Mouse (Mus musculus) 3134 (cell line): ENCODE measurements around the gene Lix1l.

Experiments
- DNase-seq: peaks from one replicate; pipeline ENCODE4 v3.0.0-alpha.2; 2011; ENCODE audit warnings: low spot score; ENCODE audit not compliant: insufficient read length; ENCODE audit errors: extremely low read depth

Lix1l gene

DNA sequence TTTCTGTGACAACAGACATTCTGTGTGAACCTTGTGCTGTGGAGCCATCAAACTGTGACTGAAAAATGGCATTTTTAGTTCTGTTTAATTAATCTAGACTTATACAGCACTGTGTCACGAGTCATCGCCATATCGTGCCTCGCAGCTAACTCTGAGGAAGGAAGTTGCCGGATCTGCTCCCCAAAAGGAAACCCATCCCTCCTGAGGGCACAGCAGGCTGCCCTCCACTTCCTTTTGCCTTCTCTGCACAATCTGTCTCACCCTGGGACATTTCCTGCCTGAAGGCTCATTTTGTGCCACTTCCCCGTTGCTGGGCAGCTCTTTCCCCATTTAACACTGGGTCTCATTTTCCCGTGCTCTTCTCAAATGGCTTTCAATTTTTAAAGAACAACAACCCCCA lies 36.3 kb upstream of the Lix1l start:
- DNase-seq, result no peak

DNA sequence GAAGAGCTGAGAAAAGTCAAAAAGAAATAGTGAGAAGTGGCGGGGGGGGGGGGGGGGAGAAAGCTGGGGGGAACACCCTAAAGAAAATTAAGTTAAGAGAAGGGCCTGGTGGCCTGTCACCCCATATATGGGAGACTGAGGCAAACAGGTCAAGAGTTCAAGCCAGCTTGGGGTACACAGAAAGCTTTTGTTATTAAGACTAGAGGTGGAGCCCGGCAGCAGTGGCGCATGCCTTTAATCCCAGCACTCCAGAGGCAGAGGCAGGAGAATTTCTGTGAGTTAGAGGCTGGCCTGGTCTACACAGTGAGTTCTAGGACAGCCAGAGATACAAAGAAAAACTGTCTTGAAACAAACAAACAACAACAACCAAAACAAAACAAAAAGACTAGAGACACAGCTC lies 35.8 kb upstream of the Lix1l start:
- no peak for DNase-seq

DNA sequence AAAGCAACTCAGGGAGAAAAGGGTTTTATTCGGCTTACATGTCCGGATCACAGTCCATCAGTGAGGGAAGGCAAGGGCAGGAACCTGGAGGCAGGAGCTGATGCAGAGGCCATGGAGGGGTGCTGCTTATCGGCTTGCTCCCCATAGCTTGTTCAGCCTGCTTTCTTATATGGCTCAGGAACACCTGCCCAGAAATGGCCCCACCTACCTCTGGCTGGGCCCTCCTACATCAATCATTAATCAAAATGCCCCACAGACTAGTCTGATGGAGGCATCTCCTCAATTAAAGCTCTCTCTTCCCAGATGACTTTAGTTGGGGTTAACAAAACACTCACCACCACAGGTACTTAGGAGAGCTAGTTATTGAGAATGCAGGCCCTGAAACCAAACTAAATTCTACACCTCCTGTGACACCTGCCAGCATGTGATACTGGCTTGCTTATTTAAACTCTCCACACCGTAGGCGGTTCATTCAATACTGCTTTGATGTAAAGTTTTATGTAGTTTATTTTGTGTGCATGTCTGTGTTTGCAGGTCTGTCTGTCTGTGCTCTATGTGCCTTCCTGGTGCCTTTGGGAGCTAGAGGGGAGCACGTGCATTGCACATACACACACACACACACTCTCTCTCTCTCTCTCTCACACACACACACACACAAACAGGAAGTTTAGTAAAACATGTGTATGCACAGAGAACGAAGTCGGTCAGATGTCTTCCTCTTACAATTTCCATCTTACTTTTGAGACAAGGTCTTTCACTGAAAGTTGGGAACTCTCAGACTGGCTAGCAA lies 34.1 kb upstream of the Lix1l start:
- no peak for DNase-seq

DNA sequence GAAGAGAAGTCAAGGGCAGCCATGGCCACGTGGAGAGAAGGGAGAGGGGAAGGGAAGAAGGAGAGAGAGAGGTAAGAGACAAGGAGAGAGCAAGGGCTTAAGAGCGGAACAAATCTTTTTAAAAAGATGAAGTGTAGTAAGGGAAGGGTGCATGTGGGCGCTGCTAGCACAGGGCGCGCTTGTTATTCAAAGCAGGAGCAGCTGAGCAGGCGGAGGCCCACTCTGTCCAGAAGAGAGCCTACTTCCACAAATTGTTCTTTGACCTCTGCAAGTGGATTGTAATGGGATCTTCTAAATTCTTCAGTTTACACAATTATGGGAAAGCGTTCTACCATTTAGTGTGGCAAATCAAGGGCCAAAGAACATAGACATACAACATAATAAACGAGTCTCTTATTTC lies 32.3 kb upstream of the Lix1l start:
- DNase-seq, result no peak

DNA sequence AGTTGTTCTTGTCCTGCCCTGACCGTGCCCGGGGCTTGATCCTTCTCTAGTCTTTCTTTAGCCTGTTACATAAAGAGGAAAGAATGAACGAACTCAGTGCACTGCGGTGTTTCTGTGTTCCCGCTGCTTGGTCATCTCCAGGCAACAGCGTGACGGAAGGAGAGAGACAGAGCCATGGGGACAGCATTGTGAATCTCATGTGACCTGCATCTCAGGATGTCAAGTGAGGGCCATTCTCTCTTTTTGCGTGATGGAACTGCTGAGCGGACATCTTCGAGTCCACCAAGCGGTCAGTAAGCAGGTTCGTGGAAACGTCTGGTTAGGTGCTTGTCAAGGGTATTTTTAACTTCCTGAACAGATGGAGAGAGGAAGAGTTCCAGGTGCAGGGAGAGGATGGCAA lies 31.4 kb upstream of the Lix1l start:
- no peak for DNase-seq

DNA sequence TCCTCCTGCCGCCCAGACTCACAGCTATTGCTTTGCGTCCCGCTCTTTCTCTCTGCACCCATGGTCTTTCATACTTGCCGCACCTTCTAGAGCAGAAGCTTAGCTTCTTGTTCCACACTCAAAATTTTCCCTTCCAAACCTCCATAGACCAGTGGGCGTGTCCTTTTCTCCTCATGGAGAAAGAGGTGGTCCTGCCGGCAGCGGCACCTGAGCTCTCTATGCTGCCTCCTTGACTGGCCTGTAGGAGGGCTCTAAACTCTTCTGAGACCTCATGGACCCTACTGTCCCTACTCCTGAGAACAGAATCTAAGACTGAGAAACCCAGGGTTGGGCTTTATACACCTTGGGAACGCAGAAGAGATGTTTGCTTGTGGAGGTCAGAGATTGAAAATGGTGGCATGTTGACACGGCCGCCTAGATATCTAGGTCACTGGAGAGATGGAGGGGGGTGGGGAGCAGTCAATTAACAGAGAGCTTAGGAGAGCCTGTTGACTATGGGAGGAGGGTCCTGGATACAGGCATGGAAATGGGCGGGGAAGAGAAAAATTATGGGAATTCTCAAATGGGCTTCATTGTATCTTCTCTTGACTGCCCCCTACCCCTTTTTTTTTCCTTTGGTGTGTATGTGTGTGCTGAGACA lies 30.9 kb upstream of the Lix1l start:
- no peak for DNase-seq

DNA sequence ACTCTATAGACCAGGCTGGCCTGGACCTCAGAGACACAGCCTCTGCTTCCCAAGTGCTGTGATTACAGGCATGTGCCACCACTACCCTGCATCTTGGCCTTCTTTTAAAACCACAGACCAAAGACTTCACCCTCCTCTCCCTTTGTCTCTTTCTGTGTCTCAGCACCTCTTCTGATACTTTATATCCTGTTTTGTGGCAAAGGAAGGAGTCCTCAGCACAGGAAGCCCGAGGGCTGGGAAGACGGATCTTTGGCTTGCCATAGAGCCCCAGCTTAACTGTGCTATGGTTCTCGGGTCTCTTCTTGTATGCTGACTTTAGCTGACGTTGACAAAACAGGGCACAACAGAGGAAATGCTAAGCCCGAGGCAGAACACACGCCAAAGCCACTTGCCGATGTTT lies 30.3 kb upstream of the Lix1l start:
- no peak for DNase-seq

DNA sequence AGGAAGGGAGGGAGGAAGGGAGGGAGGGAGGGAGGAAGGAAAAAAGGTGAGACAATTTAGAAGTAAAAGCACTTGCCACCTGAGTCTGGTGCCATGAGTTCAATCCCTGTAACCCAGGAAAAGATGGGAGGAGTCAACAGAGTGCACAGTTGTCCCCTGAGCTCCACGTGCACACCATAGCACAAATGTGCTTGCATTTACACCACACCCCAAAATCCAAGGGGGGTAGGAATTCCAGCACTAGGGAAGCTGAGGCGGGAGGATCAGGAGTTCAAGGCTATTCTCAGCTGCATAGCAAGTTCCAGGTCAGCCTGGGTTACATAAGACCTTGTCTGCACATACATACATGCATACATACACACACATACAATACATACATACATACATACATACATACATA lies 29.6 kb upstream of the Lix1l start:
- DNase-seq, result no peak

DNA sequence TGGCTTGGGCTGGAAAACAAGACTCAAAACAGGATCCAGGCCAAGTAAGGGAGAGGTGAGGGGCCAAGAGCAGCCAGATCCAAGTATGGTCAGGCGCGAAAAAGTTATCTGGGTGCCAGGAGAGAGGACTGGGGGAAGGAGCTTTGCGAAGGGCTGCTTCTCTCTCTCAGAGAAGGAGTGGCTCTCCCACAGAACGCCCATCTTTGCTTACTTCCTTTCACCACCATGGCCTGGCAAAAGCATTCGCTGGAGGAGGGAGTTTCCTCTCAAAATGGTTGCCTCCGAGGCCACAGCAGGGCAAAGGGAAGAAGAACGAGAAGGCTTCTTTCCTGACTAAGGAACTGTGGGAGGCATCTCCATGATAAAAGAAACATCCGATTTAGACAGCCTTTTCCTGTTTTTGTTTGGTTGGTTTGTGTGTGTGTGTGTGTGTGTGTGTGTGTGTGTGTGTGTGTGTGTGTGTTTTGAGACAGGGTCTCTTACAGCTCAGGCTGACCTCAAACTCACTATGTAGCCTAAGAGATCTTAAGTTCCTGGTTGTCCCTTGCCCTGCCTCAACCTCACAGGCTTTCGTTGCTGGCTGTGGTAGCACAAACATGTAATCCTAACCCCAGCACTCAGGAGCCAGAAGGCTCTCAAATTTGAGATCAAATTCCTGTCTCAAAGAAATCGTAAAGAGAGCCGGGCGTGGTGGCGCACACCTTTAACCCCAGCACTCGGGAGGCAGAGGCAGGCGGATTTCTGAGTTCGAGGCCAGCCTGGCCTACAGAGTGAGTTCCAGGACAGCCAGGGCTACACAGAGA lies 28.9 kb upstream of the Lix1l start:
- DNase-seq, result no peak

DNA sequence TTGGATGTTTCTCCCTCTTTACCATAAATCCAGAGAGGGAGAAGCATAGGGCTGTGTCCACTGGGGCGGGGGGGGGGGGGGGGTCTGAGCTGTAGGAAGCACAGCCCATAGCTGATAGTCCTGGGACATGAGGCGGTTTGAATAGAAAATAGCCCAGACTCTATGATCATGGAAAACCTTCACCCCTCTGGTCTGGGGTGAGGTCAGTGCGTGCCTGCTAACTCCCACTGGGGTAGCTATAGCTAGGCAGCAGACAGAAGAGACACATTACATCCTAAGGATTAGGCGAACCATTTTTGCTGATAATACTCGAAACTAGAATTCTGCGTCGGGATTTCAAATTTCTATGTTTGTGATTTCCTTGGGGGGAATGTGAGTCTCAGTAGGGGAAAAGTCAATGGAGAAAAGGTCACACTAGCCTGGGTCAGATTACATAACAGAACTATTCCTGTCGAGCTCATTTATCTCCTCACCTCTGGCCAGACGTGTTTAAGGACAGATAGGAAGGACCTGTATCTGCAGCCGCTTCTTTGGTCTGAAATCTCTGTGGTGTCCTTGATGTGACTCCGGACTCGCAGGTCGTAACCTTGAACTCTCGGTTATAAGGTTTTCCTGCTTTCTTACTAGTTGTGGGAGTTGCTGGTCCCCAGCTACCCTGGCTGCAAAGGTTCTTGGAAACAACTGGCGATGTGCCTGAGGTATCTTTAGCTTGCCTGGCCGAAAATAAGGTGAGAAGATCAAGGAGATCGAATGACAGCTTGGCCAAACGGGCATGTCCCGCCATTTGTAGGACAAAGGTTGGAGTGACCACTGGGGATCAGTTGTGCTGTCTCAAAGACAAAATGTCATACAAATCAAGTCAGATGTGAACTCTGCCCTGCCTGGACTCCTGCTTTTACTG lies 27.1 kb upstream of the Lix1l start:
- DNase-seq, result no peak

DNA sequence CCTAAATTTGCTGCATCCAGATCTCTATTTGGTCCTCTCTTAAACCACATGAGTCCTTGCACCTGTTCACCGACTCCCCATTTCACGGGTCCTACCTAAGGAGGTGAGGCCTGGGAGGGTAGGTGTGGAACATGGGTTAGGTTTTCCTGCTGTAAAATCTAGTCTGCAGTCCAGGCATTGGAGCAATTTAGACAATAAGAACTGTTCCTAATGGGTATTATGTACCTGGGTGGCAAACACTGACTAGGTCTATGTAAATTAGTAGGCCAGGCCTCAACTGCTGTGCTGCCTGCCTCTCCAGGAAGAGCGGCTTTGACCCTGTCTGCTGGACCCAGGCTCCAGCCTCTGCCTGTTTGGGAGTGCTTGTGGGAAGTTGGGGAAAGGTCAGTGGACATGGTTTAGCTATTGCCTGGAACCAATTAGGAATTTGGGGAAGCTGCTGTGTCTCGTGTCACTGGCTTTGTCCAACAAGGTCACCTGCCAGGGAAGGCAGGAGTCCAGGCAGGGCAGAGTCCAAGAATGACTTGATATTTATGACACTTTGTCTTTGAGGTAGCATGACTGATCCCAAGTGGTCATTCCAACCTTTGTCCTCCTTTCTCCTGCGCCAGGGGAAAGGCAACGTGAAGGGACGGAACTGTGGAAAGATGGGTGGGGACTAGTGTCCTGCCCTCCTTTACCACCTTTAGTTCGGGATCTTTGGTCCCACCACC lies 25.5 kb upstream of the Lix1l start:
- DNase-seq, result no peak

DNA sequence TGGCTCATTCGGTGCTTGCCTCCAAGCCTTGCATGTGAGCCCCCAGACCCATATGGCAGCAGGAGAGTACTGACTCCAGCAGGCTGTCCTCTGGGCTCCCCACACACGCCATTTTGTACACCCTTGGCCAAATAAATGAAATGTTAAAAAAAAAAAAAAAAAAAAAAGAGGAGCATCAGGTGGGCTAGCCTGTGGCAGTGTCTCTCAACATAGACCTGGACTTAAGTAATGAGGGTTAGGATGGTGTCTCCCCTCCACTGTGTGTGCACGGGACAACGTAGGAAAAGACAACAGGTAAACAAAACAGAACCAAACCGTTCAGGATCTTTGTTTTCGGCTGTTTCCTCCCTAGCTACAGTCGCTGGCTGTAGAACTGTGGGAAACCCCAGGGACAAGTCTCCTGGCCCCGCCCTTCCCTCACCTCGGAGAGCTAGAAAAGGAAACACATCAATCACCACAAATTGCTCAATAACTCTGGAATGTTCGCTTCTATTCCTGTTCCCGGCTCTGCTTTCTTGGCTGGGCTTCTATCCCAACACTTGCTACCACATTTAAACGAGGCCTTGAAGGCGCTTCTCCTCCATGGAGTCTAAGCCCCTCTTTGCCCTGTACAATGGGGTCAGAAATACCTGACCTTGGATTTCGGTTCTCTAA lies 24.8 kb upstream of the Lix1l start:
- peak; percentile 63 for DNase-seq

DNA sequence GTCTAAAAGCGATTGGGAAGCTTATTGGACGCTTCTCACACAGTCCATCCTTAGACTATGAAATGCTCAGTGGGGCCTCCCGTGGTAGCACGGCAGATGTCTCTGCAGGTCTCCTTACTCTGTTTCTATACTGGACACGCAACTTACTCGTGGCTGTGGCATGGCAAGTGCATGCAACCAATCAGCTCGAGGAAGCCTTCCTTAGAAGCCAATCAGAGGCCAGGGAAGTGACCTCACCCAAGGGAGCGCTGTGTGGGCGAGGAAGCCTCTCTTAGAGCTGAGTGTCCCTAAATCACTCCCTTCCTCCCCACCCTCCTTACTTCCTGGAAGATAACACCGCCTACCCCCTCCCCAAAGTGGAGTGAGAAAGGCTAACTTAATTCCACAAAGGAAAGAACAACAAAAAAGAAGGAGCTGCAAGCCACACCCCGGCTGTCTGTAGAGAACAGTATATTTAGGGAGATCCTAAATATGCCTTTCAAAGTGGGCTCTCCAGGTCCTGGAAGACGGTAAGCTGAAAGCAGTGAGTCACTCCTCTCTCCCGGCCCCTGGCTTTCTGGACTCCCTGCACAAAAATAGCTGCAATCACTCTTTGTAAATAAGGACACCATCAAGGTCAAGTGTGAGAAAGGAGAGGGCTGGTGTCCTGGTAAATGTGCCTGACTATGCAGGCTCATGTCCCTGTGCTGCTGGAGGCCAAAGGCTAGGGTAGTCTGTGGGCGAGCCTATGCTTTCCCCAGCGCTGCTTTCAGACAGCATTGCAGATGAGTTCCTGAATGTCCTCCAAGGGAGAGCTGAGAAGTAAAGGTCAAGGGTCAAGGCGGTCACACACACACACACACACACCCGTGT lies 24.0 kb upstream of the Lix1l start, which contains the start of gene Gm16253:
Gm16253 (plus strand) TSS at position 295 of the 852 bp plus-strand sequence.
- DNase-seq, result peak; percentile 85

DNA sequence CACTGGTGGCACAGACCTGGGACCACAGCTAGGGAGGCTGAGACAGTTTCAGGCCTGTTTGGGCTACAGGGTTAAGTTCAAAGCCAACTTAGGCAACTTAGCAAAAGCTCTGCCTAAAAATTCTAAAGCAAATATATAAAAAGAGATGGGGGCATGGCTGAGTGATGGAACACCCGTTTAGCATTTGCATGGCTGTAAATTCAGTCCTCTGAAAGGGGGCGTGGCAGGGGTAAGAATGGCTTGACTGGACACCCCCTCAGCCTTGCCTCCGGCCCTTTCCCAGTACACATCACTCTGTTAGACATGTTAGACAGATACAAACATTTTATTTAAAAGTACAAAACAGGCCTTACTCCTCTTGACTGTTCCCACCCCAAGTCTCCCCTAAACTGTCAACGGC lies 23.4 kb upstream of the Lix1l start:
- no peak for DNase-seq

DNA sequence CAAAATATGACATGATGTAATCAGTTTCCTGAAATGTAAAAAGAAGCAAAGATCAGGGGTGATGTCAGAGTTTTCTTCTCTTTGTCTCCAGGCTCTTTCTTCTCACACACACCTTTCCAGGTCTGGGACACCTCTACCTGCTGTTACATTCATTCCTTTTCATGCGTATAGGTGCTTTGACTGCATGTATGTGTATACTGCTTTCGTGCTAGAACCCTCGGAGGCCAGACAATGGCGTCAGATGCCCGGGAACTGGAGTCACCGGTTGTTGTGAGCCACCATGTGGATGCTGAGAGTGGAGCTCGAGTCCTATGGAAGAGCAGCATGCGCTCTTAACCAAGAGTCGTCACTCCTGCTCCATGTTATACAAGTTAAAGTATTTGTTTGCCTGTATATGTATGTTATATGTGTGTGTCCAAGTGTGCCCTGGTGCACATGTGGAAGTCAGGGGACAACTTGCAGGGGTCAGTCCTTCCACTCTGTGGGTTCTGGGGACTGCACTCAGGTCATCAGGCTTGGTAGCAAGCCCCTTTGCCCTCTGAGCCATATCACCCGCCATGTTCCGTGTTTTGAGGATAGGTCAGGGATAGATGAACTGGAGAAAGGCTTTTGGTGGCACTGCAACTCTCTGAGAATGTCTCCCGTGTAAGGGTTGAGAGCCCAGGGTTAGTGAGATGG lies 22.2 kb upstream of the Lix1l start:
- no peak for DNase-seq

DNA sequence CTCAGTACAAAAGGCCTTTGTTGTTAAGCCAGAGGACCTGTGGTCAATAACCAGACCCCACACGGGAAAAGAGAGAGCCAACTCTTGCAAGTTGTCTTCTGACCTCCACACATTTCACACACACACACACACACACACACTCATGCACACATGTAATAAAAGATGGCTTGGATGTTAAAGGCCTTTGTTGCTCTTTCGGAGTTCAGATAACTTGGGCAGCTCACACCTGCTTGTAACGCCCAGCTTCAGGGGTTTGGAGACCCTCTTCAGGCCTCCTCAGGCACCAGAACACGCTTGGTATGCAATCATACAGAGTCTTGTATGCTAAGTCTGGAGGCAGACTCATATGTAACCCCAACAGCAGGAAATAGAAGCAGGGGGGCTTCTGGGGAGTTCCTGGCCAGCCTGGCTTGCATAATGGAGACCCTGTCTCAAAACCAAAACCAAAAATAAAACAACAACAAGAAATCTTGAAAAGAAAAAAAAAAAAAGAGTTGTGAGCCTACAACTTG lies 21.7 kb upstream of the Lix1l start:
- no peak for DNase-seq

DNA sequence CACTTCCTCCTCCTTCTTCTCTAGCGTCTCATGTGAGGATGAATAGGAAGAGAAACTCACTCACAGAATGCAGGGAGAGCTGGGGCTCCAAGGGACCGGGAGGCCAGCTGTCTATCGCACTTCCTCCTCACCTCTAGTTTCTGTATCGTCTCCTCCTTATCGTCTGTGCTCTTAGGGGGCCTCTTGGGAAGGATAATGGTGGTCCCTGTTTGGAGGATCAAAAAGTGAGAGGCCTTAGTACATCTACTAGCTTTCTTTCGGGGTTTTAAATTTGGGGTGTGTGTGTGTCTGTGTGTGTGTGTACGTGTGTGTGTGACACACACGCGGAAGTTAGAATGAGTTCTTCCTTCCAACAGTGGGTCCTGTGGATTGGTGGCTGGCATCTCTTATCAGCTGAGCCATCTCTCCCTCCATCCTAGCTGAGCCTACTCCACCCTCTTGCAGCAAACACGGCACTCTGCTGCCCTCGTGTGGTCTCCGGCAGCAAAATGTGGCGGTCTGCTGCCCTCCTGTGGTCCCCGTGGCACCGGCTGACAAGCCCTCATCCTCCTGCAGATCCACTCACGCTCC lies 21.0 kb upstream of the Lix1l start:
- DNase-seq, result peak; percentile 89
